Mouse (Mus musculus) gastrocnemius, postnatal 14 days (tissue): ENCODE measurements around the gene Vav1. TPM values are rescaled to one million over a fixed set of nuclear protein-coding genes. Genes with fewer than 3 reads are reported as not detected.

Experiments used
- DNase-seq: peaks from one replicate; pipeline ENCODE4 v3.0.0; 2021; ENCODE audit warnings: mixed read lengths
- intact Hi-C: fragments of 180-260 bp; cut with DNase I; formaldehyde crosslinking; loops from one replicate; pipeline ENCODE4 v1.15.1; 2025; ENCODE audit warnings: low total_unique reads
- long read RNA-seq, 2 experiments: library from polyadenylated mRNA; stranded (forward); transcript quantifications; one replicate each; pipeline ENCODE4 v2.0.0; 2021
- total RNA-seq, 2 experiments: library from RNA; stranded (reverse); gene quantifications; 2 replicates each; pipeline ENCODE4 v1.2.3; 2021

Gene Vav1
- total RNA-seq: under 1 TPM; 0.66 to 0.93 TPM
- long read RNA-seq, experiment 1: 0 reads
- long read RNA-seq, experiment 2, partial matches to known transcripts: 0 of 1 reads
- long read RNA-seq, experiment 2, other reads (novel, unspliced or antisense): 1 of 1 reads

- intact Hi-C loops: loop anchor here (5.0 to 10.0 kb wide), 2 partner anchors 62 to 474 kb away; no protein-coding TSS in a partner anchor
- DNase-seq: no peak
Measured at GRCm38 (mm10) chr17:57278943-57279590, at the start of gene Vav1. Gene Vav1, plus strand, starts transcription at chr17:57279100.

- DNase-seq: no peak
- intact Hi-C loops: no loop called here
Measured at GRCm38 (mm10) chr17:57229851-57230727, 48.8 kb upstream of the Vav1 start.

- DNase-seq: no peak
- intact Hi-C loops: no loop called here
Measured at GRCm38 (mm10) chr17:57230728-57231125, 48.2 kb upstream of the Vav1 start.

GRCm38 (mm10) chr17:57231321-57231771 lies 47.6 kb upstream of the Vav1 start:
- intact Hi-C loops: no loop called here
- no peak for DNase-seq

- no peak for DNase-seq
- intact Hi-C loops: no loop called here
Measured at GRCm38 (mm10) chr17:57232200-57232599, 46.7 kb upstream of the Vav1 start.

- intact Hi-C loops: no loop called here
- peak; percentile 8 for DNase-seq
Measured at GRCm38 (mm10) chr17:57233038-57233437, 45.9 kb upstream of the Vav1 start.

- no peak for DNase-seq
Measured at GRCm38 (mm10) chr17:57234254-57234928, 44.5 kb upstream of the Vav1 start.

GRCm38 (mm10) chr17:57235803-57236202 lies 43.1 kb upstream of the Vav1 start:
- intact Hi-C loops: no loop called here
- peak; percentile 2 for DNase-seq

More at GRCm38 (mm10) chr17:57234254-57234928, 44.5 kb upstream of the Vav1 start:
- intact Hi-C loops: no loop called here

- intact Hi-C loops: no loop called here
- DNase-seq: no peak
Measured at GRCm38 (mm10) chr17:57237181-57237580, 41.7 kb upstream of the Vav1 start.

- intact Hi-C loops: no loop called here
Measured at GRCm38 (mm10) chr17:57243650-57244370, 35.1 kb upstream of the Vav1 start.

GRCm38 (mm10) chr17:57245311-57245929 lies 33.5 kb upstream of the Vav1 start:
- DNase-seq: peak; percentile 2
- intact Hi-C loops: no loop called here

More at GRCm38 (mm10) chr17:57243650-57244370, 35.1 kb upstream of the Vav1 start:
- DNase-seq: peak; percentile 2

- peak; percentile 3 for DNase-seq
- intact Hi-C loops: no loop called here
Measured at GRCm38 (mm10) chr17:57246663-57247392, 32.1 kb upstream of the Vav1 start.

GRCm38 (mm10) chr17:57247393-57248200 lies 31.3 kb upstream of the Vav1 start:
- intact Hi-C loops: loop anchor here (2.0 kb wide), 1 partner anchor 29 kb away; no protein-coding TSS in a partner anchor
- DNase-seq: peak; percentile 87

GRCm38 (mm10) chr17:57248201-57248699 lies 30.6 kb upstream of the Vav1 start, which contains the start of gene Gpr108:
Gene Gpr108, minus strand, starts transcription at chr17:57248446.
- peak; percentile 84 for DNase-seq
- intact Hi-C loops: loop anchor here (2.0 kb wide), 1 partner anchor 29 kb away; no protein-coding TSS in a partner anchor

- intact Hi-C loops: loop anchor here (2.0 kb wide), 1 partner anchor 28 kb away; no protein-coding TSS in a partner anchor
- peak; percentile 14 for DNase-seq
Measured at GRCm38 (mm10) chr17:57248771-57249170, 30.1 kb upstream of the Vav1 start.
